Mouse (Mus musculus): ENCODE measurements around the gene Rab4a. TPM values are rescaled to one million over a fixed set of nuclear protein-coding genes. Genes with fewer than 3 reads are reported as not detected.

Gene Rab4a
- polyA plus RNA-seq, 1 experiment from 2014 or later = 85.4 TPM

DNA sequence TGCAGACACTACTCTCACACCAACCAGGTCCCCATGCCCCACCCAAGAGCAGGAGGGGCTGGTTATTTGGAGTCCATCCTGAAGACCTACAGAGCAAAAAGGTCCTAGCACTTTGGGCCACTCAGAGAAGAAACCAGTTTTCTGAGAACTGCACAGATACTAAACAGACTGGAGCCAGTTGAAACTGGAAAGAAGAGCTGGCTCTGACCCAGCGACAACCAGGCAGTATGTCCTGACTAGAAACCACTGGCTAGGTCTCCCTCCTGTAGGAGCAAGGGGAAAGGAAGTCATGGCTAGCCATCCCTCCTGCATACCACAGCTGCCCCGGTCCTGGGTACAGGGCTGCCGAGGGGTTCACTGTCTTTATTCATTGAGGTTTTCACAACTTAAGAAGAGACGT lies 39.3 kb upstream of the Rab4a start:
- Histone ChIP-seq H3K36me3 (ENCODE audit: control insufficient read depth, insufficient read depth, low read length) (no peaks in the 10 kb centered on the region), H3K9ac (replicated peaks; ENCODE audit: low read depth, low read length) (no peak overlapping the region), H3K27ac (ENCODE audit: low read depth, low read length) (no peak overlapping the region), H3K27me3 (ENCODE audit: control insufficient read depth, insufficient read depth, low read length) (no peaks in the 10 kb centered on the region), H3K4me1 (ENCODE audit: control insufficient read depth, insufficient read depth, low read length) (peaks cover 8% of the 10 kb centered on the region; the same call in 1 of the 2 replicates), H3K9me3 (ENCODE audit: control insufficient read depth, low read length) (no peaks in the 10 kb centered on the region), H3K4me2 (ENCODE audit: low read depth, low read length) (no peak overlapping the region), H3K4me3 (ENCODE audit: low read depth, low read length) (no peak overlapping the region)
- no peak for ATAC-seq (ENCODE audit: low read depth)
- 85% methylated on average over 4 of the region's 4 CpGs for WGBS

- Histone ChIP-seq H3K4me2 (ENCODE audit: low read depth, low read length) (no peak overlapping the region), H3K9ac (replicated peaks; ENCODE audit: low read depth, low read length) (no peak overlapping the region), H3K4me3 (ENCODE audit: low read depth, low read length) (no peak overlapping the region), H3K4me1 (ENCODE audit: control insufficient read depth, insufficient read depth, low read length) (0 out of 2 replicates have a peak, but pooled peaks cover 4% of the 10 kb centered on the region), H3K27me3 (ENCODE audit: control insufficient read depth, insufficient read depth, low read length) (no peaks in the 10 kb centered on the region), H3K9me3 (ENCODE audit: control insufficient read depth, low read length) (no peaks in the 10 kb centered on the region), H3K36me3 (ENCODE audit: control insufficient read depth, insufficient read depth, low read length) (no peaks in the 10 kb centered on the region), H3K27ac (ENCODE audit: low read depth, low read length) (no peak overlapping the region)
- 84% methylated on average over 8 of the region's 8 CpGs for WGBS
- no peak for ATAC-seq (ENCODE audit: low read depth)
Observed at GRCm38 (mm10) chr8:123767874-123768273, 37.9 kb upstream of the Rab4a start.

DNA sequence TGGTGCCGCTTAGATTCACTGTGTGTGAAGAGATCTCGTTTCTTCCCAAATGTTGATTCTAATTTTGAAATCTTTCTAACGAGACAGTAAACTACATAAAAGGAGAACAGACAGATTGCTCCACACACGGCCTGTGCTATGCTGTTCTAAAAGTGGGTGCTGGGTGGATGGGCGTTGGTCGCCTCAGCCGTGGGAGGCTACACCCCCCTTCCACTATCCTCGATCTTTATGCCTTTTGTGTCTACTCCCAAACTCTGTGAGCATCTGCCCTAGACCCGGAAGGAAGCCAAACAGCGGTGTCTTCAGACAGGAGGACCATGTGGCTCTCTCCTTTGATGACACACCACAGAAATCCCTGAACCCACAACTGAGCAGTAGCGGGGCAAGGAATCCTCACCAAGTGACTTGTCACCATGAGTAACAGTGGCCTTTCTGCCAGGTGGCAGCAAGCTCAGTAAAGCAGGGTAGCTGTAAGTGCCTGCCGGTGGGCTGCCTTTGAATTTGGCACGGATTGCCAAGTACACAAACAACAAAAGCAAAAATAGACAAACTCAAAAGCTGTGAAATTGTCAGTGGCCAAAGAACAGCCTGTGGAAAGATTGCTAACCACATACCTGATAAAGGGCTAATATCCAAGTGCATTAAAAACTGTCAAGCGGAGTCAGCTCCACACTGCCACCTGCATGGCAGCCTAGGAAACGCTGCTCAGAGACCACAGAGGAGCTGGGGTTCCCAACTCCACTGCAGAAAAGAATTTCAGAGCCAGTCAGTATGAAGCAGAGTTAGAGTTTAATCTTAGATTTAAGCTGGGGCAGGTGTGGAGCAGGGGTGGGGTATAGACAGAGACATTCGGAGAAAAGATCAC lies 37.1 kb upstream of the Rab4a start:
- Histone ChIP-seq H3K36me3 (ENCODE audit: control insufficient read depth, insufficient read depth, low read length) (no peaks in the 10 kb centered on the region), H3K4me3 (ENCODE audit: low read depth, low read length) (no peak overlapping the region), H3K9ac (replicated peaks; ENCODE audit: low read depth, low read length) (no peak overlapping the region), H3K4me2 (ENCODE audit: low read depth, low read length) (no peak overlapping the region), H3K27ac (ENCODE audit: low read depth, low read length) (no peak overlapping the region), H3K27me3 (ENCODE audit: control insufficient read depth, insufficient read depth, low read length) (no peaks in the 10 kb centered on the region), H3K4me1 (ENCODE audit: control insufficient read depth, insufficient read depth, low read length) (no peaks in the 10 kb centered on the region), H3K9me3 (ENCODE audit: control insufficient read depth, low read length) (no peaks in the 10 kb centered on the region)
- 65% methylated on average over 16 of the region's 16 CpGs for WGBS
- no peak for ATAC-seq (ENCODE audit: low read depth)

GRCm38 (mm10) chr8:123773468-123773867 lies 32.3 kb upstream of the Rab4a start:
- no peak overlapping the region for H3K4me2 ChIP-seq (ENCODE audit: low read depth, low read length)

DNA sequence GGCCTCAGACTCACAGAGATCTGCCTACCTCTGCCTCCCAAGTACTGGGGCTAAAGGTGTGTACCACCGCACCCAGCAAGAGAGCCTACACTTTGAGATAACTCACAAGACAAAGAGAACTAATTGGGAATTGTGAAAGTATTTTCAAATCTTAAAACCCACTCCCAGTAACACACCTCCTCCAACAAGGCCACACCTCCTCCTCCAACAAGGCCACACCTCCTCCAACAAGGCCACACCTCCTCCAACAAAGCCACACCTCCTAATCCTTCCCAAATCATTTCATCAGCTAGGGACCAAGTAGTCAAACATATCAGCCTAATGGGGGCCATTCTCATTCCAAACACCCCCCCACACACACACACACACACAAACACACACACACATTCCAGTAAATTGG lies 31.3 kb upstream of the Rab4a start:
- no peaks in the 10 kb centered on the region for H3K9me3 ChIP-seq (ENCODE audit: control insufficient read depth, low read length)
- H3K36me3 ChIP-seq (ENCODE audit: control insufficient read depth, insufficient read depth, low read length) = no peaks in the 10 kb centered on the region
- WGBS = 94% methylated on average over 1 of the region's 1 CpGs
- H3K27ac ChIP-seq (ENCODE audit: low read depth, low read length) = no peak overlapping the region
- H3K4me3 ChIP-seq (ENCODE audit: low read depth, low read length) = no peak overlapping the region
- H3K4me2 ChIP-seq (ENCODE audit: low read depth, low read length) = no peak overlapping the region
- ATAC-seq (ENCODE audit: low read depth) = no peak
- no peaks in the 10 kb centered on the region for H3K27me3 ChIP-seq (ENCODE audit: control insufficient read depth, insufficient read depth, low read length)
- H3K9ac ChIP-seq (replicated peaks; ENCODE audit: low read depth, low read length) = no peak overlapping the region
- no peaks in the 10 kb centered on the region for H3K4me1 ChIP-seq (ENCODE audit: control insufficient read depth, insufficient read depth, low read length)

More at GRCm38 (mm10) chr8:123773468-123773867, 32.3 kb upstream of the Rab4a start:
- Histone ChIP-seq H3K9me3 (ENCODE audit: control insufficient read depth, low read length) (no peaks in the 10 kb centered on the region), H3K27me3 (ENCODE audit: control insufficient read depth, insufficient read depth, low read length) (no peaks in the 10 kb centered on the region), H3K36me3 (ENCODE audit: control insufficient read depth, insufficient read depth, low read length) (no peaks in the 10 kb centered on the region), H3K27ac (ENCODE audit: low read depth, low read length) (no peak overlapping the region), H3K4me1 (ENCODE audit: control insufficient read depth, insufficient read depth, low read length) (no peaks in the 10 kb centered on the region), H3K9ac (replicated peaks; ENCODE audit: low read depth, low read length) (no peak overlapping the region), H3K4me3 (ENCODE audit: low read depth, low read length) (no peak overlapping the region)
- ATAC-seq (ENCODE audit: low read depth) = no peak
- whole genome bisulfite sequencing = 67% methylated on average over 12 of the region's 12 CpGs

- Histone ChIP-seq H3K27ac (ENCODE audit: low read depth, low read length) (no peak overlapping the region), H3K4me1 (ENCODE audit: control insufficient read depth, insufficient read depth, low read length) (no peaks in the 10 kb centered on the region; the same call in 1 of the 2 replicates), H3K4me3 (ENCODE audit: low read depth, low read length) (no peak overlapping the region), H3K4me2 (ENCODE audit: low read depth, low read length) (no peak overlapping the region), H3K27me3 (ENCODE audit: control insufficient read depth, insufficient read depth, low read length) (no peaks in the 10 kb centered on the region), H3K9me3 (ENCODE audit: control insufficient read depth, low read length) (no peaks in the 10 kb centered on the region), H3K9ac (replicated peaks; ENCODE audit: low read depth, low read length) (no peak overlapping the region), H3K36me3 (ENCODE audit: control insufficient read depth, insufficient read depth, low read length) (no peaks in the 10 kb centered on the region)
- WGBS = 46% methylated on average over 7 of the region's 7 CpGs
- no peak for ATAC-seq (ENCODE audit: low read depth)
Observed at GRCm38 (mm10) chr8:123777319-123777718, 28.5 kb upstream of the Rab4a start.

- WGBS = 68% methylated on average over 3 of the region's 3 CpGs
Observed at GRCm38 (mm10) chr8:123780471-123780870, 25.3 kb upstream of the Rab4a start.

GRCm38 (mm10) chr8:123781256-123781655 lies 24.5 kb upstream of the Rab4a start:
- no peak for ATAC-seq (ENCODE audit: low read depth)
- Histone ChIP-seq H3K27me3 (ENCODE audit: control insufficient read depth, insufficient read depth, low read length) (no peaks in the 10 kb centered on the region), H3K9me3 (ENCODE audit: control insufficient read depth, low read length) (no peaks in the 10 kb centered on the region), H3K4me1 (ENCODE audit: control insufficient read depth, insufficient read depth, low read length) (no peaks in the 10 kb centered on the region; the same call in 1 of the 2 replicates), H3K36me3 (ENCODE audit: control insufficient read depth, insufficient read depth, low read length) (no peaks in the 10 kb centered on the region), H3K9ac (replicated peaks; ENCODE audit: low read depth, low read length) (no peak overlapping the region), H3K4me2 (ENCODE audit: low read depth, low read length) (no peak overlapping the region), H3K4me3 (ENCODE audit: low read depth, low read length) (no peak overlapping the region), H3K27ac (ENCODE audit: low read depth, low read length) (no peak overlapping the region)
- WGBS = 35% methylated on average over 8 of the region's 8 CpGs

More at GRCm38 (mm10) chr8:123780471-123780870, 25.3 kb upstream of the Rab4a start:
- H3K27ac ChIP-seq (ENCODE audit: low read depth, low read length) = no peak overlapping the region
- no peaks in the 10 kb centered on the region; the same call in 1 of the 2 replicates for H3K4me1 ChIP-seq (ENCODE audit: control insufficient read depth, insufficient read depth, low read length)
- no peaks in the 10 kb centered on the region for H3K27me3 ChIP-seq (ENCODE audit: control insufficient read depth, insufficient read depth, low read length)
- no peak overlapping the region for H3K9ac ChIP-seq (replicated peaks; ENCODE audit: low read depth, low read length)
- no peak overlapping the region for H3K4me3 ChIP-seq (ENCODE audit: low read depth, low read length)
- ATAC-seq (ENCODE audit: low read depth) = no peak
- no peaks in the 10 kb centered on the region for H3K9me3 ChIP-seq (ENCODE audit: control insufficient read depth, low read length)
- H3K36me3 ChIP-seq (ENCODE audit: control insufficient read depth, insufficient read depth, low read length) = no peaks in the 10 kb centered on the region
- no peak overlapping the region for H3K4me2 ChIP-seq (ENCODE audit: low read depth, low read length)

GRCm38 (mm10) chr8:123783525-123784249 lies 22.1 kb upstream of the Rab4a start:
- no peak overlapping the region for H3K4me2 ChIP-seq (ENCODE audit: low read depth, low read length)
- 7% methylated on average over 6 of the region's 6 CpGs for WGBS
- peak; percentile 91 for ATAC-seq (ENCODE audit: low read depth)
- no peak overlapping the region for H3K27ac ChIP-seq (ENCODE audit: low read depth, low read length)
- no peaks in the 10 kb centered on the region for H3K27me3 ChIP-seq (ENCODE audit: control insufficient read depth, insufficient read depth, low read length)
- H3K4me3 ChIP-seq (ENCODE audit: low read depth, low read length) = no peak overlapping the region
- H3K4me1 ChIP-seq (ENCODE audit: control insufficient read depth, insufficient read depth, low read length) = no peaks in the 10 kb centered on the region; the same call in 1 of the 2 replicates
- no peaks in the 10 kb centered on the region for H3K9me3 ChIP-seq (ENCODE audit: control insufficient read depth, low read length)
- H3K9ac ChIP-seq (replicated peaks; ENCODE audit: low read depth, low read length) = no peak overlapping the region
- H3K36me3 ChIP-seq (ENCODE audit: control insufficient read depth, insufficient read depth, low read length) = no peaks in the 10 kb centered on the region
